Mouse (Mus musculus) MEL (cell line): ENCODE measurements around the gene Atp8b5.

Experiments
- BHLHE40 ChIP-seq: IDR thresholded peaks from 2 replicates; pipeline ENCODE4 v1.6.1; 2012; ENCODE audit warnings: low read depth, mild to moderate bottlenecking, inconsistent platforms, low read length, improper control_type of control experiment, borderline replicate concordance
- CHD2 ChIP-seq: IDR thresholded peaks from 2 replicates; pipeline ENCODE4 v1.6.1; 2011; ENCODE audit warnings: low read length, improper control_type of control experiment
- CTCF ChIP-seq, 3 experiments: IDR thresholded peaks in 2 of 3; conservative IDR thresholded peaks in 1 of 3; 2 replicates each; pipeline ENCODE4 v1.5.1; 2011 to 2012; ENCODE audit warnings: low read length in 3 of 3, low read depth in 2 of 3, mild to moderate bottlenecking in 2 of 3, improper control_type of control experiment in 1 of 3, inconsistent platforms in 1 of 3, mixed read lengths in 1 of 3, moderate library complexity in 1 of 3; ENCODE audit not compliant: control insufficient read depth in 1 of 3, insufficient read depth in 1 of 3, poor library complexity in 1 of 3, severe bottlenecking in 1 of 3
- MAZ ChIP-seq: IDR thresholded peaks from 2 replicates; pipeline ENCODE4 v1.6.1; 2012; ENCODE audit warnings: low read depth, mild to moderate bottlenecking, inconsistent platforms, low read length, improper control_type of control experiment
- MYC ChIP-seq: IDR thresholded peaks from 2 replicates; pipeline ENCODE4 v1.6.1; 2011; ENCODE audit warnings: low read depth, mild to moderate bottlenecking, low read length, improper control_type of control experiment, moderate library complexity
- RCOR1 ChIP-seq: IDR thresholded peaks from 2 replicates; pipeline ENCODE4 v1.6.1; 2012; ENCODE audit warnings: low read depth, mild to moderate bottlenecking, inconsistent platforms, low read length, improper control_type of control experiment
- SIN3A ChIP-seq: IDR thresholded peaks from 2 replicates; pipeline ENCODE4 v1.6.1; 2012; ENCODE audit warnings: low read length, improper control_type of control experiment, inconsistent platforms
- TAL1 ChIP-seq: IDR thresholded peaks from 2 replicates; pipeline ENCODE4 v1.6.1; 2012; ENCODE audit warnings: mild to moderate bottlenecking, inconsistent platforms, low read length, moderate library complexity, mixed read lengths
- UBTF ChIP-seq: IDR thresholded peaks from 2 replicates; pipeline ENCODE4 v1.6.1; 2012; ENCODE audit warnings: low read depth, mild to moderate bottlenecking, inconsistent platforms, low read length, improper control_type of control experiment, moderate library complexity, borderline replicate concordance; ENCODE audit not compliant: insufficient read depth
- ZNF384 ChIP-seq: IDR thresholded peaks from 2 replicates; pipeline ENCODE4 v1.6.1; 2012; ENCODE audit warnings: low read depth, mild to moderate bottlenecking, inconsistent platforms, low read length, improper control_type of control experiment

GRCm38 (mm10) chr4:43421632-43422240 lies 154.8 kb downstream of the Atp8b5 start:
- no peak for TF ChIP-seq MYC
- TF ChIP-seq TAL1 = no peak
- TF ChIP-seq RCOR1 = no peak
- no peak for TF ChIP-seq CTCF (IDR thresholded peaks at IDR 0.05 in 2 of 3, conservative IDR thresholded peaks at IDR 0.05 in 1 of 3; ENCODE audit: control insufficient read depth in 1 of 3, insufficient read depth in 1 of 3, low read depth in 2 of 3, low read length in 3 of 3, poor library complexity in 1 of 3, severe bottlenecking in 1 of 3)
- no peak for TF ChIP-seq MAZ
- no peak for TF ChIP-seq UBTF
- no peak for TF ChIP-seq SIN3A
- TF ChIP-seq ZNF384 = no peak
- TF ChIP-seq CHD2 = no peak
- no peak for TF ChIP-seq BHLHE40
